In genomic region chr14:122913657-122914056, GRCm38 (mm10) we compare ENCODE assay signal across 8 mouse cellular contexts. TPM values are rescaled to one million over a fixed set of nuclear protein-coding genes. Genes with fewer than 3 reads are reported as not detected.
DNase-seq lines count a peak whose midpoint lies in the region; ATAC-seq and TF ChIP-seq lines count a peak whose summit lies in the region.

TSS of gene Ggact (minus strand) at chr14:122913757.

- no peaks in the 10 kb centered on the region for H3K9me3 ChIP-seq in heart, embryonic 11.5 days (replicated peaks; ENCODE audit: control insufficient read depth, low read length)
- H3K9me3 ChIP-seq in neural tube, embryonic 13.5 days, result 0 out of 2 replicates have a peak, but pooled peaks cover 3% of the 10 kb centered on the region

- no peaks in the 10 kb centered on the region for H3K4me1 ChIP-seq in heart, embryonic 11.5 days (ENCODE audit: control insufficient read depth, insufficient read depth, low read length)
- peaks cover 11% of the 10 kb centered on the region for H3K4me1 ChIP-seq in neural tube, embryonic 13.5 days (replicated peaks)

- H3K9ac ChIP-seq in heart, embryonic 11.5 days (ENCODE audit: low read depth, low read length), result peak within 1 kb of the TSS; percentile 83
- H3K9ac ChIP-seq in neural tube, embryonic 13.5 days, result peak within 1 kb of the TSS; percentile 71

- no peak for ATAC-seq in heart, embryonic 11.5 days (replicated peaks; ENCODE audit: insufficient number of reproducible peaks, low FRiP score, low TSS enrichment)
- ATAC-seq in neural tube, embryonic 13.5 days (ENCODE audit: low read depth), result no peak

- TF ChIP-seq CTCF in layer of hippocampus, adult 2 months (conservative IDR thresholded peaks at IDR 0.05), result no peak

- no peaks in the 10 kb centered on the region for H3K36me3 ChIP-seq in heart, embryonic 11.5 days (ENCODE audit: control insufficient read depth, insufficient read depth, low read length)
- H3K36me3 ChIP-seq in neural tube, embryonic 13.5 days, result peaks cover 2% of the 10 kb centered on the region; the same call in 1 of the 2 replicates

- H3K4me2 ChIP-seq in heart, embryonic 11.5 days, result peak within 1 kb of the TSS; percentile 80
- peak within 1 kb of the TSS; percentile 96 for H3K4me2 ChIP-seq in neural tube, embryonic 13.5 days

- peak within 1 kb of the TSS; percentile 83 for H3K4me3 ChIP-seq in layer of hippocampus, adult 2 months
- peak within 1 kb of the TSS; percentile 76 for H3K4me3 ChIP-seq in heart, embryonic 11.5 days (ENCODE audit: low read depth, low read length)
- H3K4me3 ChIP-seq in neural tube, embryonic 13.5 days, result peak within 1 kb of the TSS; percentile 63

- H3K27ac ChIP-seq in layer of hippocampus, adult 2 months, result peak within 1 kb of the TSS; percentile 74
- H3K27ac ChIP-seq in heart, embryonic 11.5 days (ENCODE audit: low read depth, low read length), result no peak within 1 kb of the TSS
- H3K27ac ChIP-seq in neural tube, embryonic 13.5 days (replicated peaks), result no peak within 1 kb of the TSS

- no peak for DNase-seq in layer of hippocampus, adult 2 months (ENCODE audit: low spot score in 2 of 2)
- no peak for DNase-seq in layer of hippocampus, adult 9-11 months
- DNase-seq in adrenal gland, postnatal 25 days, result no peak
- no peak for DNase-seq in left cerebral cortex, adult 8-10 months (ENCODE audit: low spot score in 2 of 2)
- no peak for DNase-seq in embryo, embryonic 10.5 days (ENCODE audit: low spot score)
- no peak for DNase-seq in spleen, adult 12 weeks (ENCODE audit: low spot score)

- WGBS in heart, embryonic 11.5 days (ENCODE audit: insufficient replicate concordance), result 75% methylated on average over 6 of the region's 6 CpGs
- 83% methylated on average over 6 of the region's 6 CpGs for WGBS in neural tube, embryonic 13.5 days

- H3K27me3 ChIP-seq in heart, embryonic 11.5 days (ENCODE audit: control insufficient read depth, insufficient read depth, low read length), result no peaks in the 10 kb centered on the region
- peaks cover 18% of the 10 kb centered on the region for H3K27me3 ChIP-seq in neural tube, embryonic 13.5 days

RNA-seq across cellular contexts. Expression of gene Ggact, which starts in this region (rescaled TPM):
- total RNA-seq in layer of hippocampus, adult 2 months (2021), result 10 to 100 TPM; 32.1 to 34.3 TPM
- total RNA-seq in adrenal gland, postnatal 25 days (2021), result 44.9 and 60.4 TPM in 2 replicates
- 11.6 and 15.0 TPM in 2 replicates for polyA plus RNA-seq in heart, embryonic 11.5 days (2014; fragmentation: Nextera tagmentation; extraction: Ambion mirVana)
- 10 to 100 TPM; 33.0 to 39.9 (median 34.3) TPM for total RNA-seq in left cerebral cortex, adult 8-10 months (2022)
- 6.5 and 9.4 TPM in 2 replicates for polyA plus RNA-seq in neural tube, embryonic 13.5 days (2015; fragmentation: Nextera tagmentation; extraction: Ambion mirVana)
